Mouse (Mus musculus) thymus, adult 2 months (tissue): ENCODE results near the gene Fam216a.

Source experiments
- CTCF ChIP-seq: fragments of 200-500 bp; IDR thresholded peaks from 2 replicates; pipeline ENCODE4 v1.5.1; 2012; ENCODE audit warnings: mild to moderate bottlenecking, control low read depth, low read length, moderate library complexity, borderline replicate concordance; ENCODE audit not compliant: control insufficient read depth, poor library complexity, insufficient read depth; ENCODE audit errors: extremely low read depth
- POLR2A ChIP-seq: fragments of 200-500 bp; IDR thresholded peaks from 2 replicates; pipeline ENCODE4 v1.6.1; 2012; ENCODE audit warnings: mild to moderate bottlenecking, low read length, control low read depth, moderate library complexity; ENCODE audit not compliant: control insufficient read depth, poor library complexity, insufficient read depth; ENCODE audit errors: extremely low read depth

DNA sequence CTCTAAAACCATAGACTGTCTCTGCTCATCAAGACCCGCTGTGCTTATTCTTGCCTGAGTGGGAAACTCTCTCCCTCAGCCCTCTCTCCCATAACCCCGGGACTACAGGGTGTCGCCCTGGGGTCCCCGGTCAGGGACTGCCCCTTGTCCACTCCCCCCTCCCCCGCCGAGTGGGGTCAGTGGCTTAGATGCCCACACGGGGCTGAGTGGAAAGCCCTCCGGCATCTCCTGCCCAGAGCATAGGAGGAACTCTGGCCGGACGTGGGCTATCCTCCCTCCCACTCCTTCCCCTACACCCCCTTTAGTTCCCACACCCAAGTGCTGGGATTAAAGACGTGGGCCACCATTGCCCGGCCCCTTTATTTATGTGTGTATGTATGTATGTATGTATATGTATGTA, 43.3 kb upstream of the Fam216a start:
- TF ChIP-seq CTCF (no peak), POLR2A (no peak)
